Mouse (Mus musculus): ENCODE measurements around the gene Thada. TPM values are rescaled to one million over a fixed set of nuclear protein-coding genes. Genes with fewer than 3 reads are reported as not detected.

Gene Thada
- total and polyA plus RNA-seq, 2 experiments from 2014 or later: 3.3 to 15.7 TPM

- DNase-seq (ENCODE audit: low spot score): no peak
- WGBS: 83% methylated on average over 8 of the region's 8 CpGs
- H3K9me3 ChIP-seq (ENCODE audit: low read length): no peaks in the 10 kb centered on the region
- no peak overlapping the region for H3K4me3 ChIP-seq (ENCODE audit: low read length)
- no peak overlapping the region for H3K4me2 ChIP-seq (ENCODE audit: low read depth, low read length)
- no peak for TF ChIP-seq CTCF (IDR thresholded peaks at IDR 0.05; ENCODE audit: low read depth)
- H3K4me1 ChIP-seq (ENCODE audit: insufficient read depth, low read length): no peaks in the 10 kb centered on the region
- H3K9ac ChIP-seq (replicated peaks; ENCODE audit: low read length): no peak overlapping the region
- peaks cover 4% of the 10 kb centered on the region; the same call in 1 of the 2 replicates for H3K36me3 ChIP-seq (ENCODE audit: insufficient read depth, low read length)
- no peaks in the 10 kb centered on the region for H3K27me3 ChIP-seq (ENCODE audit: insufficient read depth, low read length)
- no peak overlapping the region for H3K27ac ChIP-seq
- ATAC-seq: no peak
These were observed 43.1 kb downstream of the Thada start for GRCm38 (mm10) chr17:84422916-84423315.

DNA sequence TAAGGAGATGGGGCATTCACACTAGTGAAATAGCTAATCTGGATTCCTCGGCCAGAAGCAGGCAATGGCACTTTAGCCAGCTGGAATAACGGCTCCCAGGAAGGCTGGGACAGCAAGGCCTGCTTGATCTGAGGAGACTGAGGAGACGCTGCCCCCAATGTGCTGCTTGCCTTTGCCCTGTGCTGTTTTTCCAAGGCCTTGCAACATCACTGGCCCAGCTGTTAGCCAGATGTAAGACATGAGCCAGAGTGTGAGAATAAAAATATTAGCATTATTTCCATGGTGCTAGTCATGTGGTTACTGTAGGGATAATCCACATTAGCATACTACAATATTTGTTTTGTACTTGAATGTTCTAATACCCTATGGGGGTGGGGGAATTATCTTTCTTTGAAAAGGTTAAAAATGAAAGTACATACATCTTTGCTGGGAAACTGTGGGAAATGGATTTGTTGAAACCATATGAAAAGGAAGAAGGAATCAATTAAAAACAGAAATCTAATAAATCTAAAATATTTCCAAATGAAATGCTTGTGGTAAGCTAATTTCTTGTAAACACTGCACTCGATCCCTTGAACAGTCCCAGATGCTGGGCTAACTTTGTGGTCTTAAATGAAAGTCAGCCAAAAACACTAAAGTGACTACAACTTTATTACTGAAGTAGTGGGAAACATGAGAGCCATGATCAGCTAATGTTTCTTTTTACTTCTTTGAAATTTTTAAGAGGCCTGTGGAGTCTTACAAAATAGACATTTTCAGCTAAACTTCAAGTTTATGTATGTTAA, 43.8 kb downstream of the Thada start:
- no peak overlapping the region for H3K4me2 ChIP-seq (ENCODE audit: low read depth, low read length)
- H3K27ac ChIP-seq: no peak overlapping the region
- no peaks in the 10 kb centered on the region for H3K9me3 ChIP-seq (ENCODE audit: low read length)
- H3K27me3 ChIP-seq (ENCODE audit: insufficient read depth, low read length): no peaks in the 10 kb centered on the region
- peaks cover 4% of the 10 kb centered on the region; the same call in 1 of the 2 replicates for H3K36me3 ChIP-seq (ENCODE audit: insufficient read depth, low read length)
- TF ChIP-seq CTCF (IDR thresholded peaks at IDR 0.05; ENCODE audit: low read depth): no peak
- no peak for ATAC-seq
- no peak overlapping the region for H3K4me3 ChIP-seq (ENCODE audit: low read length)
- H3K4me1 ChIP-seq (ENCODE audit: insufficient read depth, low read length): no peaks in the 10 kb centered on the region
- no peak for DNase-seq (ENCODE audit: low spot score)
- no peak overlapping the region for H3K9ac ChIP-seq (replicated peaks; ENCODE audit: low read length)
- 91% methylated on average over 4 of the region's 4 CpGs for WGBS

GRCm38 (mm10) chr17:84421042-84421441, 45.0 kb downstream of the Thada start:
- no peaks in the 10 kb centered on the region for H3K9me3 ChIP-seq (ENCODE audit: low read length)
- WGBS: 97% methylated on average over 4 of the region's 4 CpGs
- no peak for ATAC-seq
- H3K4me2 ChIP-seq (ENCODE audit: low read depth, low read length): no peak overlapping the region
- no peak overlapping the region for H3K4me3 ChIP-seq (ENCODE audit: low read length)
- H3K9ac ChIP-seq (replicated peaks; ENCODE audit: low read length): no peak overlapping the region
- peak; percentile 29 for DNase-seq (ENCODE audit: low spot score)
- H3K27me3 ChIP-seq (ENCODE audit: insufficient read depth, low read length): no peaks in the 10 kb centered on the region
- H3K36me3 ChIP-seq (ENCODE audit: insufficient read depth, low read length): peaks cover 4% of the 10 kb centered on the region; the same call in 1 of the 2 replicates
- no peak overlapping the region for H3K27ac ChIP-seq
- no peaks in the 10 kb centered on the region for H3K4me1 ChIP-seq (ENCODE audit: insufficient read depth, low read length)
- peak; percentile 65 for TF ChIP-seq CTCF (IDR thresholded peaks at IDR 0.05; ENCODE audit: low read depth)

GRCm38 (mm10) chr17:84420276-84420639, 45.7 kb downstream of the Thada start:
- no peaks in the 10 kb centered on the region for H3K9me3 ChIP-seq (ENCODE audit: low read length)
- no peak overlapping the region for H3K9ac ChIP-seq (replicated peaks; ENCODE audit: low read length)
- WGBS: 87% methylated on average over 3 of the region's 3 CpGs
- ATAC-seq: no peak
- H3K4me2 ChIP-seq (ENCODE audit: low read depth, low read length): no peak overlapping the region
- no peak for TF ChIP-seq CTCF (IDR thresholded peaks at IDR 0.05; ENCODE audit: low read depth)
- peaks cover 4% of the 10 kb centered on the region; the same call in 1 of the 2 replicates for H3K36me3 ChIP-seq (ENCODE audit: insufficient read depth, low read length)
- no peak for DNase-seq (ENCODE audit: low spot score)
- H3K4me1 ChIP-seq (ENCODE audit: insufficient read depth, low read length): no peaks in the 10 kb centered on the region
- no peaks in the 10 kb centered on the region for H3K27me3 ChIP-seq (ENCODE audit: insufficient read depth, low read length)
- no peak overlapping the region for H3K27ac ChIP-seq
- H3K4me3 ChIP-seq (ENCODE audit: low read length): no peak overlapping the region

DNA sequence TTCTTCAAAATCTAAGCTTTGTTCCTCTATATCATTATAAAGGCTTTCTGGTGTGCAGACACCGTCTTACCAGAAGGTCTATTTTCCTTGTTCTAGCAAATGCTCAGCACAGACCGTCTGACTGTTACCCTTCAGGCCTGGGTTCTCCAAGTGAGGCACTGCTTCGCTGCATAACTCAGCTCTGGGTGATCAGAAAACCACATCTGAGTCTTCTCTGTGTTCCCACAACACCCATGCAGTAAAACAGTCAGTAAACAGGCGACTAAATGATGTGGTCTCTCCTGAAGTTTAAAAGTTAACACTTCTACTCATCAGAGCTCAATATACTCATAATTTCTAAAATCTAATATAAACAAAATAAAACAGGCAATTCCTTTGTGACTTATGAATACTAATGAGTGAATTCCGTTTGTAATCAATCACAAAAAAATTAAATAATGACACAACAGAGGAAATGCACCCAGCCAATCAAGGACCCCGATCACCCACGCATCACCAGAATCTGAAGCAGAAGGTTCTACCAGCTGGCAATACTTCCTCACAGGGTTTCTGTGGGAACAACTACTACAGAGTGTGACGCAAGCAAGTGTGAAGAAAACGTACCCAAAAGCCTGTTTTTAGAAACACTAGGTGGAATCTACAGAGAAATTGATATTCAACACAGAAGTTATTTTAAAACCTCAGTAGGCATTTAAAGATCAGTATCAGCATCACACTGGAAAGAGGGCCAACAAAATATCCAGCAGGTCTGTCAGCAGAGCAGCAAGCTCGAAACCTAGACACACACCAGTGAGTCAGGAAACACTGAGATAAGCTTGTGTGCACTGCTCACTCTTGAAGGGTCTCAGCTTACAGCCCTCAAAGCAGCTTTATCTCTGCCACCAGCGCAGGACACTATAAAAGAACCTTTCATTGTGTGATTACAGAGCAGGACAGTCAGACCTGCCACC, 46.4 kb downstream of the Thada start:
- Histone ChIP-seq H3K4me2 (ENCODE audit: low read depth, low read length) (no peak overlapping the region), H3K27me3 (ENCODE audit: insufficient read depth, low read length) (no peaks in the 10 kb centered on the region), H3K27ac (no peak overlapping the region), H3K4me3 (ENCODE audit: low read length) (no peak overlapping the region), H3K9ac (replicated peaks; ENCODE audit: low read length) (no peak overlapping the region), H3K9me3 (ENCODE audit: low read length) (no peaks in the 10 kb centered on the region), H3K4me1 (ENCODE audit: insufficient read depth, low read length) (no peaks in the 10 kb centered on the region), H3K36me3 (ENCODE audit: insufficient read depth, low read length) (peaks cover 4% of the 10 kb centered on the region; the same call in 1 of the 2 replicates)
- ATAC-seq (no peak), DNase-seq (ENCODE audit: low spot score) (no peak)
- WGBS: 76% methylated on average over 11 of the region's 11 CpGs
- TF ChIP-seq CTCF (IDR thresholded peaks at IDR 0.05; ENCODE audit: low read depth): 0 out of 2 replicates have a peak, but pooled peaks have one; percentile 9

DNA sequence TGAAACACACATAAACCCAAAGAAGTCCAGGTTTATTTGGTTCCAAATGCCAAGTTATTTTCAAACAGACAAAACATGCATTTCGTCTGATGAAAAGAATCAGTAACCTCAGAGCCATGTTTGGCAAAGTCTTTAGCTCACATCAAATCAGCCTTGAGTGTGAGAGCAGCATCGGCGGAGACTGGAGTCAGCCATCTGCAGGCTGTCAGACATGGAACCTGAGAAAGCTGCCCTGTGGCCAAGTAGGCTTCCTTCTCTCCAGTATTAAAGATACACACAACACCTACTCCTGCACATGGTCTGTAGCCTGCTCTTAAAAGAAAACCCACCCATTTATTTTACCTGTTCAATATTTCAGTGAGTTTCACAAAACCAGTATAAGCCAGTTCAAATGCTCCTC, 50.1 kb downstream of the Thada start:
- no peak for DNase-seq (ENCODE audit: low spot score)

More for the DNA sequence above, 50.1 kb downstream of the Thada start:
- Histone ChIP-seq H3K9ac (replicated peaks; ENCODE audit: low read length) (no peak overlapping the region), H3K4me1 (ENCODE audit: insufficient read depth, low read length) (no peaks in the 10 kb centered on the region), H3K27me3 (ENCODE audit: insufficient read depth, low read length) (no peaks in the 10 kb centered on the region), H3K36me3 (ENCODE audit: insufficient read depth, low read length) (no peaks in the 10 kb centered on the region), H3K4me2 (ENCODE audit: low read depth, low read length) (no peak overlapping the region), H3K9me3 (ENCODE audit: low read length) (no peaks in the 10 kb centered on the region), H3K4me3 (ENCODE audit: low read length) (no peak overlapping the region), H3K27ac (no peak overlapping the region)
- 80% methylated on average over 3 of the region's 3 CpGs for WGBS
- no peak for TF ChIP-seq CTCF (IDR thresholded peaks at IDR 0.05; ENCODE audit: low read depth)
- ATAC-seq: no peak

All from hindbrain, postnatal 0 days (tissue).